Mouse (Mus musculus): ENCODE results near the gene Prr5.
"Not testable (repeated sequence)": the region's sequence is repeated elsewhere in the genome, so short reads cannot be mapped to it uniquely, and the experiment has no call there.

The Prr5 gene

DNA sequence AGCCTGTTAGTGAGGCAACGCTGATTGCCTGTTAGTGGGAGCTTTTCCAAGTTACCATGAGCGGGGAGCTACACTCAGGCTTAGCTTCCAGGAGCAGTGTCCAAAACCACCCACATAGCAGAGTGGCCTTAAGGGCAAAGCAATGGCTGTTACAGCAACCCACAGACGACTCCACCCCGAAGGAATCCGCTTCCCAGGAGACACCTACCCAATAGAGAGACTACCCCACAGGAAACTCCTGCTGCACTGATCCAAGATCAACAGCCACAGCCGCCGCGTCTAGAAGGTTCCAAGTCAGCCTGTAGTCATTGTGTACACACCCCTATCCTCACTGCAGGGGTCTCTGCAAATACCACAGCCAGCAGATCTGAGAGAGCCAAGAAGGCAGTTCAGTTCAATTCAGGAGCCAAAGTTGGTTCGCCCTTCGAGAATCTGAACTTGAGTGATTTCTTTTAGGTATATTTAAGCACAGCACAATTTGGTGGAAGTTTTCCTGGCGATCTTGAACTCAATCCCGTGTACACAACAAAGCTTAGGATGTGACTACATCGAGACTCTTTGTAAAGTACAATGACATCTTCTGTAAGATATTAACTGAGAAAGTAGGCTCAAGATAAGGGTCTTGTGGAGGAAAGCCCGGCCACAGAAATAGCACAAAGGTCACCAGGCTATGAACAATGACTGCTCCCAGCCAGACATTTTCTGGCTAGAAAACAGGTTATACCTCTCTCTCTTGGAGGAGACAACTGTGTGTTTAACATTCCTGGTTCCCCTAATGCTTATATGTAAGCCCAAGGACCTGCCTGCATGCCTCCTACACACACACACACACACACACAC, 43.4 kb downstream of the Prr5 start:
- DNase-seq (ENCODE audit: low read depth, low spot score): no peak

DNA sequence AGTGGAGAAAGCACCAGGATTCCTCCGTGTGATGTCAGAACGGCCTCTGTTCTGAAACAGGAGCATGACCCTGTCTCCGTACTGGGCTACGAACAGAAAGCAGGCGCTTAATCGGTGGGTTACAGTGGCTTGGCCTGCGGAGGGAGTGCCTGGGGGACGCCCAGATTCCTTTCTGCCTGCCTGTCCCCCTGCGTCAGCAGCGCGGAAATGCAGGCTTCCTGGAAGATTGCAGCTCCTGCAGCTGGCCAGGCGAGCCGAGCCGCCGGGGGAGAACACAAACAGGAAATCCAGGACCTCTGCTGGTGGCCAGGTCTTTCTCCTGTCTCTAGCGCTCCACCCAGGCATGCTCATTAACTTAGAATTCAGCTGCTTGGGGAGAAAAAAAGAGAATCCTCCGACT, 45.3 kb downstream of the Prr5 start:
- peak; percentile 46 for DNase-seq (ENCODE audit: low read depth, low spot score)

DNA sequence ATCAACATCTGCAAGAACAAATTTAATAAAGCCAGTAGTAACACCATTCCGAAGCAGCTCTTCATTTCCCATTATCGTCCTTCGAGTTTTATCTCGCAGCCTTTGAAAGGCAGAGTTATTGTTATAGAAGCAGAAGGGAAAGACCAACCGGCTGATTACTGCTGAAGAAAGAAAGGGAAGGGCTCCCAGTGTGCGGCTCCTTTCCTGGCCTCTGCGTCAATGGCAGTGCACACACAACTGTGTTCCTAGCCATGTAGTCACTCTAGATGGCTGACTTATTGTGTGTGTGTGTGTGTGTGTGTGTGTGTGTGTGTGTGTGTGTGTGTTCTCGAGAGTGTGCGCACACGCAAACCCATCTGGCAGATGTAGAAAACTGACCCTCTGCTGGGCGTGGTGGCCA, 45.7 kb downstream of the Prr5 start:
- DNase-seq (ENCODE audit: low read depth, low spot score): no peak

DNA sequence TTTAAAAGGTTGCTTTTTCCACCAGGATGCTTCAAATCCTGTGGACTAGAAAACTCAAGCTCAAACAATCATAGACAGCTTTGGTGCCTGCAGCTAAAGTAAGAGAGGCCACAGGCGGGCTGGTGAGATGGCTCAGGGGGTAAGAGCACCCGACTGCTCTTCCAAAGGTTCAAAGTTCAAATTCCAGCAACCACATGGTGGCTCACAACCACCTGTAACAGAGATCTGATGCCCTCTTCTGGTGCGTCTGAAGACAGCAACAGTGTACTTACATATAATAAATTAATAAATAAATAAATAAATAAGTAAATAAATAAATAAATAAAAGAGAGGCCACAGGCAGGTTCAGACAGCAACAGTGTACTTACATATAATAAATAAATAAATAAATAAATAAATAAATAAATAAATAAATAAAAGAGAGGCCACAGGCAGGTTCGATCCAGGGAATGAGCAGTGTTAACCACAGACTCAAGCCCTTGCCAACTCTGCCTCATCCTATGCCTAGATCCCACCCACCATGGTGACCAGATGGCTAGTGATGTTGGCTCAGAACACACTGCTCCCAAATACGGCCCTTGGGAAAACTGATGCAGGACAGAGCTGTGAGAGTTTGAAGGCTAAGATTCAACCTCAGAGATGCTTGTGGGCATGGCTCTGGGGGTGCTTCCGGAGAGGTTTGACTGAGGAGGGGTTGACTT, 48.3 kb downstream of the Prr5 start:
- not testable (repeated sequence) for DNase-seq (ENCODE audit: low read depth, low spot score)

DNA sequence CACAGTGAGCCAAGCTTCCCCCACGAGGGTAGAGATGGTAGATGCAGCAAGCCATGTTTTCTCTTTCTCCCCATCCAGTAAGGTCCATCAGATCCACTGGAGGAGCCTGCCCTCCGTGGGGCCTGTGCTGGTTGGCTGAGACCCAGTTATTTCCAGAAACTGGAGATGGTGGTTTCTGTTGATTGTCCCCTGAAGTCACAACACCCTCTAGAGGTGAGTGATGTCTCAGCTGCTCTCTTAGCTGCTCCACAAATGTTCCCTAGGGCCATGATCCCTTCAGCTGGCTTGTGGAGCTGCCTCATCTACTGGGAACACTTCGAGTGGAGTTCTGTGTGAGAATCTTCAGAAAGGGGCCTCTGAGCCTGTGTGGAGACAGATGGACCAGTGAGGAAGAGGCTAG, 49.4 kb downstream of the Prr5 start:
- no peak for DNase-seq (ENCODE audit: low read depth, low spot score)

DNA sequence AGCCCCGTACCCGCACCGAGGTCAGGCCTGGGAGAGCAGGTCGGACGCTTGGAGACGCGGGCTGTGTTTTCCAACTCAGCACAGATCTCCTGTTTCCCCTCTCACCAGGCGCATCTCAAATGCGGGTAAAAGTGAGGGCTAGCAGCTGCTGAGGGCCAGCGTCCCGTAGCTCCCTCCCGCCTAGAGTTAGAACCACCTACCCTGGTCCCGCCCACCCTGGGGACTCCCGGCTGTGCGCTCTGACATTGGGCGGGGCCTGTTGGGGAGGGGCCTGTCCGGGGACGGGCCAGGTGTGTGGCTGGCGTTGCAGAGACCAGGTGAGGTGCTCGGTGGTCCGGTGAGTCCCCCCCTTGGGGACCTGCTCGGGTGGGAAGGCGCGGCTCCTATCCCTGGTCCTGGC, 50.4 kb downstream of the Prr5 start, which contains the start of gene Arhgap8:
TSS of gene Arhgap8 (plus strand) at position 262 of the 400 bp plus-strand sequence.
- DNase-seq (ENCODE audit: low read depth, low spot score): no peak

DNA sequence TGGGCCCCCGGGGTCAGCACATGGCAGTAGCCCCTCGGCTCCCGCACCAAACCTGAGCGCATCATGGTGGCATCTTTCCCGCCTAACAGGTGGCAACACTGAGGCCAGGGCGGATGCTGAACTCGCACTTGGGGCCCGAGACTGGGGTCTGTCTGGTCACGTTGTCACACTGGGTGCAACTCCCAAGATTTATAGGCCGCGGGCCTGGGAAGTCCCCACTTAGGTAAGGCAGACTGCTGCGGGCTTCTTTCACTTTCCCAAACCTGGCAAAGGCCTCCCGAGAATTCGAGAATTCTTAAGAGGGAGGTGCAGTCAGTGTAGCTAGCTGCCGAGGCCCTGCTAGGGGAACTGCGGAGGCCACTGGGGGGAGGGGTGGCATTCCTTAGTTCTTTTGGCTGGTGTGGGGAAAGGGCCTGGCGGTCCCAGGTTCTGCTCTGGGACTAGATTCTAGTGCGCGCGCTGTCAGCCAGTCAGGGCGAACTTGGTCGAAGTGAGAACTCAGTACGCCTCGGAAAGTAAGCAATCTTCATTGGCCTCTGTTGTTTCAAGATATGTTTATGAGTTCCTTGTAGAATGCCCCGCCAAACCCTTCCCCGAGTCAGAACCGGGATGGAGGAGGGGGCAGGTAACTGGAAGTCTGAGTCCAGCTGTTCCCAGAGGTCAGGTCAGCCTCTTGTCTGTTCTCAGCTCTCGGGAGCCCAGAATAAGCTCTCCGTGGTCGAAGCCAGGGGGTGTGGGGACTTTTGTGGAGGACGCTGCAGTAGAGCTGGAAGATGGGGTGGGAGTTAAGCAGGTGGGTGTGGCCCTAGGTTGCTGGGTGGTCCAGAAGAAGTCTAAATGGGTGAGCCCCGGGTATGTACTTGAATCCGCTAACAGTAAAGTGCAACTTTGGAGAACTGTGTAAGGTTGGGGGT, 51.1 kb downstream of the Prr5 start:
- no peak for DNase-seq (ENCODE audit: low read depth, low spot score)

DNA sequence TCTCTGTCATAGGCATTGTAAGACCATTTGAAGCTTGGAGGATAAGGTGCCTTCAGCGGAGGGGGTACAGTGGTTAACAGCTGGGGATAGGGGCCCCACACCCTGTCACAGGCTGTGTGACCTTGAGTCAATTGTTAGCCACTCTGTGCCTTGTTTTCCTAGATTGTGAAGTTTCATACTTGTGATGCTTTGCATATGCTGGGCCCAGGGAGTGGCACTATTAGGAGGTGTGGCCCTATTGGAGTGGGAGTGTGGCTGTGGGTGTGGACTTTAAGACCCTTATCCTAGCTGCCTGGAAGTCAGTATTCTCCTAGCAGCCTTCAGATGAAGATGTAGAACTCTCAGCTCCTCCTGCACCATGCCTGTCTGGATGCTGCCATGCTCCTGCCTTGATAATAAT, 54.2 kb downstream of the Prr5 start:
- not testable (repeated sequence) for DNase-seq (ENCODE audit: low read depth, low spot score)

DNA sequence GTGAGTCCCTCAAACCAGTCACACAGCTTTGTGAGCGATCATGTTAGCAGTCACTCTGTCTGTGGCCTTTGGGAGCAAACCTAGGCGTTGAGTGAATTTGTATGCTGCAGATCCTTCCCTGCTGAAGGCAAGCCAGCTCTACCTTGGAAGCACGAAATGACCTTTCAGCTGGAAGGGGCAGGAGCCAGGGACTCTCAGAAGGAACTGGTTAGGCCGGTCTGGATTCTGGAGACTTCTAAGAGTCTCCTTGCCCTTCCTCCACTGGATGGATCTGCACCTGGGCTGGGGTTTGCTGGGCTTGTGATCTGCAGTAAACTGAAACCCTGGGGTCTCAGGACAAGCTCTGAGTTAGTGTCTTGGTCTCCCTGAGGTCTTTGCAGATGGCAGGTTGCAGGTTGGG, 54.8 kb downstream of the Prr5 start:
- no peak for DNase-seq (ENCODE audit: low read depth, low spot score)

DNA sequence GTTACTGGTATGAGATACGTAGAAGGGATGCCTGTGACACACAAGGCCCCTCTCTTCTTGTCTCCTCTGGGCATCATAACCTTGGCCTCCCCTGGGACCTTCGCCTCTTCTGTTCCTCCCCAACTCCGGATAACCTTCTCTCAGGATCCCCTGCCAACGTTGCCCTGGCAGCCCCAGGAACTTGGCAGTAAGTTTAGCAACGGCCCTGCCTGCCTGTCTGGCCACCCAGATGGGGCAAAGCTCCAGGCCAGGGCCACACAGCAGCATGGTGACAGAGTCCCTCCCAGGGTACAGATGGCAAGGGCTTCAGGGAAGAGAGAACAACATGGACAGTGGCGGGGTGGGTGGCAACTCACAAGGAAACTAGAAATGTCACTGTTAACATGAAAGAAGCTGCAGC, 60.3 kb downstream of the Prr5 start:
- no peak for DNase-seq (ENCODE audit: low read depth, low spot score)

DNA sequence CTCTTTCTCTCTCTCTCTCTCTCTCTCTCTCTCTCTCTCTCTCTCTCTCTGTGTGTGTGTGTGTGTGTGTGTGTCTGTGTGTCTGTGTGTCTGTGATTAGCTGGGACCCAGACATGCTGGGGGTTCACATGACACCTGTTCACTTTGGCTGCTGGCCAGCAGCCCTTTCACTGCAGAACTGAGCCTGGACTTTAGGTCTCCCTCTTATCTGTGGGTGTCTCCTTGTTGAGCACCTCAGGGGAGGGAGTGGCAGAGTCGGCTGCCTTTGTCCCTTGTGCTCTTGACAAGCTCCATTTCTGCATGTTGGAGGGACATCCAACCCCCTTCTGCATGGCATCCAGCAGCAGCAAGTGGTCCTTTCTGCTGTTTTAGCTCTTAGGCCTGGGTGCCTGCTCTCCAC, 61.5 kb downstream of the Prr5 start:
- no peak for DNase-seq (ENCODE audit: low read depth, low spot score)

DNA sequence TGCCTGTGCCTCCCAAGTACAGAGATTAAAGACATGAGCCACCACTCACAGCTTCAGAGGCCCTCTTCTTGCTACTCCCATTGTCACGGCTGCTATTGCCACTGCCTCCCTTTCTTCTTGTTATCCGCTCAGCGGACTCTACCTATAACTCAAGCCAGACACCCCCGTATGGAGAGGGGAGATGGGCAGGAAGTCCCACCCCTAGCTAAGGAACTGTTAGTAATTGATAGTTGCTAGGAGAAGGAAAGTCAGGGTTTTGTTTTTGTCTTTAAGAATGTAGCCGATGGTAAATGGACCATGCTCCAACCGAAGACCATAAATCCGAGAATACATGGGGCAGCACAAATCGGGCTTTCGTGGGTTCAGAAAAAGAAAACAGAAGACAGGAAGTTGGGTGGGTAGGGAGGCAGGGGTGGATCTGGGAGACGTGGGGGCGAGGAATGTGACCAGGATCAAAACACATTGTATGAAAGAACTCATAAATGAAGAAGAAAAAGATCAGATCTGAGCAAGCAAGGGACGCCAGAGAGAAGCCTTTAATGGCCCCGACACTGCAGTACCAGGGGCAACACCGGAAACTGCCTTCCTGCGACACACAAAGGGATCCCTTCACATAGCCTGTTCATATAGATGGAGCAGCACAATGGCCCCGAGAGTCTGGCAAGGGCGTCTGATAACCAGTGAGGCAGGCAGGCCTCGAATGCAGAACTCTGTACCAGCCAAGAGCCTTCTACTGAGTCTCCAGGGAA, 62.4 kb downstream of the Prr5 start:
- DNase-seq (ENCODE audit: low read depth, low spot score): no peak

DNA sequence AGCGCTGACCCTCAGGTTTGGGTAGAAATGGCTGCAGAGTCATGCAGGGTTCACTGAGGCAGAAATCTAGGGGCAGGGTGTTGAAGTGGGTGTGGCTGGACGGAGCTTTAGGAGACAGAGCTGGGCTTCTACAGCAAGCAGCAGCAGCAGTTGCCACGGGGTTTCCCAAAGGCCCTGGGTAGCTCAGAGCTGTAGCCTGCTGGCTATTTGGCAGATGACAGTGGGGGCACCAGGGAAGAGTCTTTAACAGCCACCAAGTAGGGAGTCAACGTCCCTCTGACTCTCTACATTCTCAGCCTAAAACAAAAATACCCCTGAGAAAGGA, 63.0 kb downstream of the Prr5 start:
- DNase-seq (ENCODE audit: low read depth, low spot score): no peak

DNA sequence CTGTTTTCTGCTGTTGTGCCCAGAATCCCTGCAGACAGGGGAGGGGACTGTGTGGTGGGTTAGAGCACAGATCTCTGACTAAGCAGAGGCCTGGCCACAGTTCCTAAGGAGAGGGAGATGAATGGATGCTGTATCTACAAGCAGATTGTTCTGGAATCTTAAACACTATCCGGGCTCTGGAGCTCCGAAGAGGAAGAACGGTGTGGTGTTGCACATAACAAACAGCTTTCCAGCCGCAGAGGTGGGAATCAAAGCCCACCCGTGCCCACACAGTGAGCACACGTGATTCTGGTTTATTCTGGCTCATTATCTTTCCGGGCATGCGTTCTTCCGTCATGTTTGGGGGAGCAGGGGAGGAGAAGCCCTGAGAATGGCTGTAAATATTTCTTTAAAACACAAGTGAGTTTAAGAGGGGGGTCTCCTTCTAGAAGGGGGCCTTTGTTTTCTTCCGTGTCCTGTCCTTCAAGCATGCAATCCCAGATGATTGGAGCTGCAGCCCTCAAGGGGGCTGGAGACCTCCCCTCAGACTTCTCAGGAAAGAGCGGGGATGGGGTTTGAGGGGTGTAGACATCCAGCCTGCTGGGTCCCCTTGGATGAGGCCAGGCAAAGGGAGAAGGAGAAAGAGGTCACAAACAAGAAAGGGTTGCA, 67.0 kb downstream of the Prr5 start:
- DNase-seq (ENCODE audit: low read depth, low spot score): no peak

DNA sequence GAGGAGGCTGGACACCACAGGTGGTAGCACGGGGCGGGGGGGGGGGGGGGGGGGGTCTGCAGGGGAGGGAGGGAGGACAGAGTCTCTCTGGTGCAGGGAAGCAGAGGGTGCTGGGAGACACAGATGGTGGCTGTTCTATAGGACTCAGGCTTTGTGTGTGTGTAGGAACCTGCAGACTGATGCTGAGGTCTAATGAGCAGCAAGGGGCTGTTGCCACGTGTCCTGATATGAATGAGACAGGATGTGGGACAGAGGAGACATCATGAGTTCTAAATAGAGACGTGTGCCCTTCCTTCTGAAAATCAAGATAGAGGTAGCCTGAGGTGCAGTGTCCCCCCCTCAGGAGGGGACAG, 67.5 kb downstream of the Prr5 start:
- no peak for DNase-seq (ENCODE audit: low read depth, low spot score)

DNA sequence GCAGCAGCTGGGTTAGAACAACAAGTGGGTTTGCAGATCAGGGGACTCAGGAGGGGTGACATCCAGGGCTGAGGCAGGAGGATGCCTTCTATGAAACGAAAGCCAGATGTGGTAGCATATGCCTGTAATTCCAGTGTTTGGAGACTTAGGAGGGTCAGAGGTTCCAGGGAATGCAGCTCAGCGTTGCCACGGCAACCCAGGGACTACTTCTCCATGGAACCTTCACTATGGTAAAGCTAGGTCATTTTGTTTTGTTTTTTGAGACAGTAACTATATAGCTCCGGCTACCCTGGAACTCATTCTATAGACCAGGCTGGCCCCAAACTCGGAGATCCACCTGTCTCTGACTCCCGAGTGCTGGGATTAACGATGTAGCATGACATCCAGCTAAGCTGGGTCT, 68.8 kb downstream of the Prr5 start:
- no peak for DNase-seq (ENCODE audit: low read depth, low spot score)

DNA sequence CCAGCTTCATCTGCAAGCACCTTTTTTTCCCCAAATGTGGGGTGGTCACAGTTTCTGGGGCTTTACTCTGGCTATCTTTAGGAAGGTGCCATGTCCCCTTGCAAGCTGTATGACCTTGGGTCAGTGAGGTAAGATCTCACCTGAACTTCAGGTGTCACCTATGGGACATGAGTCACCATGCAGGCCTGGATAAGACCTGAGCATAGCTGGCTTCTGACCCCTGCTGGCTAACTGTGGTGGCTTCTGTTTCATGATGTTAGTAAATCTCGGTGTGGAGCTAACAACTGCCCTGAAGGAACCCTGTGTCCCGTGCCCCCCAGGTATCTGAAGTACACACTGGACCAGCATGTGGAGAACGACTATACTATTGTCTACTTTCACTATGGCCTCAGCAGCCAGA, 72.2 kb downstream of the Prr5 start:
- no peak for DNase-seq (ENCODE audit: low read depth, low spot score)

DNA sequence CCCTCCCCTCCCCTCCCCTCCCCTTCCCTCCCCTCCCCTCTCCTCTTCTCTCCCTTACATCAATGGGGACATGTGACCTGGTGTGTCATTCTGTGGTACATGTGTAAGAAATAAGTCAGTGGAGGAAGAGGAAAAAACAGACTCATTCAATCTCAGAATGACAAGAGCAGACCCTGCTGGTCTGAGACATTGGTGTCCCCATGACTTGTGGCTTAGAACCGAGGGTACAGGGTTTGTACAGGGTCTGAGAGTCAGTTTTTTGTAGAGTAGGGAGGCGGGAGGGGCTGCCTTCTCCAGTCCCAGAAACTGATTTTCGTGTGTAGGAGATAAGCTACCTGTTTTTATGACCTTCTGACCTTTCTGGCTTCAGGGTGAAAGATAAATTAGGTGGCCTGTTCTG, 73.9 kb downstream of the Prr5 start:
- DNase-seq (ENCODE audit: low read depth, low spot score): no peak

DNA sequence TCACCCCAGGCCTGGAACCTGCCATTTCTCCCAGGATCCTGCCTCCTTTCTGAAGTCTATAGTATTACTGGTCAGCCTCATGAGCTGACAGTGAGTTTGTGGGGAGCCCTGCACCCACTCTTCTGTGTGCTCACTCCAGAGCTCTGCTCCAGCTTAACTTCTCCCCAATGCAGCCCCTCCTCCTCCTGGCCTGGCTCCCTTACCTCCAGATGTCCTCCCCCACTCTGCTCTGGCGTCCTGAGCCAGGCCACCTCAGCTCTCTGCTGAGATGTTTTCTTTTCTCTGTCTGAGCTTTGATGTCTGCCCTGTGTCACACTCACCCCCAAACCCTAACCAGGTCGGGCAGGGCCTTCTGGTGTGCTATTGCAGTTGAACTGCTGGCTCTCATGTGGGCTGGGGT, 74.9 kb downstream of the Prr5 start:
- DNase-seq (ENCODE audit: low read depth, low spot score): no peak

DNA sequence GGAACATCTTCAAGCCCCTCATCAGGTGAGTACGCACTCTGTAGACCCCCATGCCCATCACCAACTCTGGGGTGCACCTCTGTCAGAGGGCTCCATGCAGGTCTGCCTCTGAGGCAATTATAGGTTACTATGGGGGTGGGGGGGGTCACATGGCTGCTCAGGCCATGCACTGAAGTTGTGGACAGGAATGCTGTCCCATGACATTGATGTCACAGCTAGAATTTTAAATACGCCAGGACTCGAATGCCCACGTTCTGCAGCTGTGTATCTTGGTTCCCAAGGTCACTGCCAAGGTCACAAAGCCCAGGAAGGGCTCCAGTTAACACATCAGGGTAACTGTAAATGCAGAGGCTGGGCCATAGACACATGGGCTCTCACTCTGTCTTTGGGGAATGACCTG, 76.4 kb downstream of the Prr5 start:
- no peak for DNase-seq (ENCODE audit: low read depth, low spot score)
